Mouse (Mus musculus) megakaryocyte, adult 5-6 weeks (primary cell): ENCODE results near the gene Ptdss2. TPM values are rescaled to one million over a fixed set of nuclear protein-coding genes. Genes with fewer than 3 reads are reported as not detected.

Source experiments
- ATAC-seq: 2 replicates; pipeline ENCODE4 v1.8.0; 2016; ENCODE audit warnings: mild to moderate bottlenecking, inconsistent platforms; ENCODE audit not compliant: poor library complexity, severe bottlenecking
- total RNA-seq, 2 experiments: library from RNA; stranded (forward) in 1 of 2; stranded (reverse) in 1 of 2; fragments of 153-499, 151-499 nt in 1 of 2; fragments of 221-1000, 200-1000 nt in 1 of 2; gene quantifications; 2 replicates each; pipeline versions ENCODE4 v1.2.3 to v1.2.4; 2015 to 2017

The Ptdss2 gene
- total RNA-seq, 2 experiments from 2014 or later = 2.6 to 10.2 TPM

DNA sequence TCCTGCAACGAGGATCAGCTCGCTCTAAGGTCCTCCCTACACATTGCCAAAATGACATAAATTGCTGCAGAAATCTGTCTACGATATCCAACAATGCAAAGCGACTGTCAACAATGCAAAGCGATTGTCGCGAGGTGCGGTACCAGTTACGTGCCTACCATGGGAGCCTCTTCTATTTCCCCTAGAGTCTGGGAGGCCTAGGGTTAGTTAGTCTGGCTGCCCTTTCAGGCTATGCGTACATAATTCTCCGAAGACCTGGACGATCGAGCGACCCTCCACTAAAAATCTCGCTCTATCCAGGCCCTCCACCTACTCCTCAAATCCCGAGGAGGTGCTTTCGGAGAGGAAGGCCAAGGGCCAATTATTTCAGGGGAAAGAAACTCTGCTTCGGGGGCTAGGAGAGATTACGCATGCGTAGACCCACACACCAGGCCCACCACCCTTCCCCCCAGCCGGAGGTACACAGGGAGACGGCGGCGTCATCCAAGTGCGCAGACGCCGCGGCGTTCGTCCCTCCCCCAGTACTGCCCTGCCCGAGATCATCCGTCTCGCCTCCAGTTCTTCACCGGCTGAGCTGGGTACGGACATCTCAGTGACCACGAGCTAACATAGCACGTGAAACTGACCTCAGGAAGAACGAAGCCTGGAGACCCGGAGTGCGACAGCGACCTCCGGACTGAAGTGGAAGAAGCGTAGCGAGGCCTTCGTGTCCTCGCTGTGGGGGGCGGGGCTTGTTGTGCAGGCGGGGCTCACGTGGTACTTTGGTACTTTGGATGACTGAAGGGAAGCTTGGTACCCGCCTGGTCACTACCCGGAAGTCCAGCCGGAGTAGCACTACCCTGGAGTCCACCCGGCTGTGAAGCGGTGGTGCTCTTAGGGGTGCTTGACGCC lies 50.2 kb downstream of the Ptdss2 start, which contains the start of gene Rnh1:
Gene Rnh1 (minus strand): TSS at position 742 of the 891 bp plus-strand sequence.
- peak; percentile 78 for ATAC-seq

- ATAC-seq = no peak
Observed at GRCm38 (mm10) chr7:141173323-141173850, 51.2 kb downstream of the Ptdss2 start.

DNA sequence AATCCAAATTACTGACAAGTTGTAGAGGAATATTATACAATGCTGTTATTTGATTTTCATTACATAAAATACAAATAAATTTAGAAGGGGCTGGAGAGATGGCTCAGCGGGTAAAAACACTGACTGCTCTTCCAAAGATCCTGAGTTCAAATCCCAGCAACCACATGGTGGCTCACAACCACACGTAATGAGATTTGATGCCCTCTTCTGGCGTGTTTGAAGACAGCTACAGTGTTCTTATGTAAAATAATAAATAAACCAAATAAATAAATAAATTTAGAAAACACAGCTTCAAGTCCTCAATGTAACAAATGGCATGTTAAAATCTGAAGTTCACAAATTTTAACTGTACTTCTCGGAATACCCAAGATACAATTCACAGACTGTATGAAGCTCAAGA lies 52.9 kb downstream of the Ptdss2 start:
- no peak for ATAC-seq

DNA sequence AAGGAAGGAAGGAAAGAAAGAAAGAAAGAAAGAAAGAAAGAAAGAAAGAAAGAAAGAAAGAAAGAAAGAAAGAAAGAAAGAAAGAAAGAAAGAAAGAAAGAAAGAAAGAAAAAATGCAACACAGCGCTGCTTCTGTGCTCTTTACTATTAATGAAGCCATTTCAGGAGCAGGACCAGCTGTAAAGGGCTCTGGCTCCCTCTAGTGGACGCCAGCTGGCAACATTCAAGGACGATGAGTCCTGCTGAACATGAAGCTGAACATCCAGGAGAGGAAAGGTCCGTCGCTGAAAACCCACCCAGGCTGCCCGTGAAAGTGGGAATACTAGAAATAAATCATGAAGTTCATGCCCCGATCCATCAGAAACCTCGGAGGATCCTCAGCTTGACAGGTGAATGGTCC lies 54.0 kb downstream of the Ptdss2 start:
- peak; percentile 62 for ATAC-seq

GRCm38 (mm10) chr7:141188194-141188593 lies 66.0 kb downstream of the Ptdss2 start:
- no peak for ATAC-seq

DNA sequence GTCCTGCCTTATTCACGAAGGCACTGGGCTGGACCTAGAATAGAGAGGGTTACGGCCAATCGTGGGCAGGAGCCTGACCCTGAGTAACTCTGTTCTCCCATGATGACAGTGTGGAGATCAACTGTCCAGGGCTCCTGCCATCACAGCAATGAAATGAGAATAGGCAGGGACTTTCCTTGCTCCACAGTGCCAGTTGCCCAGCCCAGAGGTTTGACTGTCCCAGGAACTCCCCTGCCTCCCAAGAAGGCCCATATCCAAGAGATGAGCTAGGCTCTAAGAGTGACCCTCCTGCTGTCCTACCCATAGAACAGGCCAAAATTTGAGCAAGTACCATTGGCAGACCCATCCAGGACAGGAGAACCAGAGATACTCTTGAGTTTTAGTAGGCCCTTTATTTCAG lies 66.6 kb downstream of the Ptdss2 start:
- ATAC-seq = no peak

- ATAC-seq = no peak
Observed at GRCm38 (mm10) chr7:141190220-141190619, 68.0 kb downstream of the Ptdss2 start.

DNA sequence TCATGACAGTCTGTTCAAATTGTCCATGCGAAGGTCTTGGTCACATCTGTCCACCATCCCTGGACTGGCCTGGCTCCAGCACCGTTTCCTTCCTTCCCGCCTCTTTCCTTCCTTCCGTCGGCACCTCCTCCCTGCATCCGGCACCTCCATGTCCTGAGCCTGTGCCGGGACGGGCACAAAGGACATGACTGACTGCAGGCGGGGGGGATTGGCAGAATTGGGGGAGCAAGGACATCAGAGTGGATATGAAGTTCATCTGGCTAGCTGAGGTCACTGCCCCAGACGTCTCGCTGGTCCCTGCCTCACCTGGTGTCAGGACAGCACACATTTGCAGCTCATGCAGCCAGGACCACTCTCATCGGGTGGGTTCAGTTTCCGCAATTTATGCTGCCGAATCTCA lies 68.9 kb downstream of the Ptdss2 start:
- no peak for ATAC-seq

DNA sequence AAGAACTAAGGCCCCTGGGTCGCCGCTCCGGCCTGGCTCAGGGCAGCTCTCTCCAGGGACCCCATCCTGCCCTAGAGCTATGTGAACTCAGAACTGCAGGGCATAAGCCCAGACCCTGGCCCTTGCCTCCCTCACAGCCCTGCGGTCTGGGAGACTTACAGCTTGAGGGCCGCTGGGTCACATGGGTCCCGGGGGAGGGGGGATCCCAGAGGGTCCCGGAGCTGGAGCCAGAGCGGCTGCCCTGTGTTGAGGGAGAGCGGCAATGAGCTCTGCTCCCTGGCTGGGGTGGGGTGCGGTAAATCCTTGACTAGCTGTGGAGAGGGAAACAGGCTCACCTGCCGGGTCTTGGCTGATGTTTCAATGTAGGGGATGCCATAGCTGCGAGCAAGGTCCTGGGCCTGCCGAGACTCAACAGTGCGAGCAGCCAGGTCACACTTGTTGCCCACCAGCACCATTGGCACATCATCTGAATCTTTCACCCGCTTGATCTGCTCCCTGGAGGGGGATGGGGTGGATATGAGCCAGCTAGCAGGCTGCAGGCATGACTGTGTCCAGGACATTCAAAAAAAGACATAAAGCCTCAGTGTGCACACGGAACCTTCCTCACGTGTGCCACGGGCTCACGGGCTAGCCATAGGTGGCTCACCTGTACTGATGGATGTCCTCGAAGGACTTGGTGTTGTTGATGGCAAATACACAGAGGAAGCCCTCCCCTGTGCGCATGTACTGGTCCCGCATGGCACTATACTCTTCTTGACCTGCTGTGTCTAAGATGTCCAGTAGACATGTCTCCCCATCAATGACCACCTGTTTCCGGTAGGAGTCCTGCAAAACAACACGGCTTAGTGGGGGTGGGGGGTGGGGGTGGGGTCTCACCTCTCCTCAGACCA lies 69.9 kb downstream of the Ptdss2 start:
- no peak for ATAC-seq

DNA sequence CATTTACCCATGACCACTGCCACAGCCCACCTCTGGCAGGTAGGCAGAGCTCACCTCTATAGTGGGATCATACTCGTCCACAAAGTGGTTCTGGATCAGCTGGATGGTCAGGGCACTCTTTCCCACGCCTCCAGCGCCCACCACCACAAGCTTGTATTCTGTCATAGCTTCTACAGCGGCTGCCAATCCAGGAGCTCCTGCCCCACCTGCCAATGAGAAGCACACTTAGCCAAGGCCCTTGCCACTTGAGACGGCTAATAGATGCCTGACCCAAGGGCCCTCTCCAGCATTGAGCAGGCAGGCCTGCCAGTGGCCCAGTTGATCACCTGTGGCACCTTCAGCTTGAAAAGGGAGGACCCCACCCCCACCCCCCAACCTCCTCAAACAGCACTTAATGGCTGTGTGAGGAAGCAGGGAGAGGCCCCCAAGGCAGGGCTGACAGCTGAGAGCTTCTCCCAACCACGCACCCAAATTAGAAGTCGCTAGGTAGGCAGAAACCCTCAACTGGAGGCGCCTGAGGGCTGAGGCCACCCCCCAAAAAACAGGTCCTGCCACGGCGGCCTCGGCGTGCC lies 70.7 kb downstream of the Ptdss2 start:
- no peak for ATAC-seq

GRCm38 (mm10) chr7:141193348-141193856 lies 71.2 kb downstream of the Ptdss2 start:
- ATAC-seq = peak; percentile 14

DNA sequence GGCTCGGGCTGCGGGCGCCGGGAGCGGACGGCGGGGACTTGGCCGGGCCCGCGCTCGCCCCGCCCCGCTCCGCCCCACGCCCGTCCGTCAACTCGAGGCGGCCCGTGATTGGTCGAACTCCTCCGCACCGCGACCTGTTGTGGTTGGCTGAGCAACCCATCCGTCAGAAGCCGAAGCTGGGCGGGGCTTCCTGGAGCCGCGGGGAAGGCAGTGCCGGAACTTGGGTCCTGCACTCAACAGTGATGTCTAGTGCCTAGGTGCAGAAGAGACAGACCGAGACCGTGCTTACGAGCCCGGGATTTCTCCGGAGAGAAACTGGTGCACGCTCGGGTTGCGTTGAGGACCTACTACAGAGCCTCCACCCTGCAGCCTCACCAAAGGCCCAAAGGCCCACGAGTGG lies 71.8 kb downstream of the Ptdss2 start, which contains the start of the genes Hras and Lrrc56:
Gene Hras (minus strand): TSS at position 58 of the 400 bp plus-strand sequence.
Gene Lrrc56 (plus strand): TSS at position 210 of the 400 bp plus-strand sequence.
- ATAC-seq = peak; percentile 94

- no peak; the same call in 1 of the 2 replicates for ATAC-seq
Observed at GRCm38 (mm10) chr7:141194409-141194808, 72.2 kb downstream of the Ptdss2 start.

- ATAC-seq = peak; percentile 64
Observed at GRCm38 (mm10) chr7:141194830-141195229, 72.6 kb downstream of the Ptdss2 start.

DNA sequence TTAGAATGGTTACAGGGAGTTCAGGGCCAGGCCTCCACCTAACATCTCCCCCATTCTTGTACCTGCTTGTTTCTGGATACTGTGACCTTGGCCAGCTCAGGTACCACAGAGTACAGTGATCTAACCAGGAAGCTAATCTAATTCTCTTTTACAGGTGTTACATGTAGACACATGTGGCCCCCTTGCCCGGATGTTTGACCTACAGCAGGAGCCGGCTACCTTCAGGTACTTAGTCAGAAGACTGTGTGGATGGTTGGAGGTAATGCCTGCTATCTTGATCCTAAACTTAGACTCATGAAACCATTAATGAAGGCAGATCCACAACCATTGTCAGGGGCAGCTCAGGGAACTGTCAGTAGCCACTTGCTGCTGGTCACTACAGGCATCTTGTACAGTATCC lies 73.6 kb downstream of the Ptdss2 start:
- ATAC-seq = no peak

GRCm38 (mm10) chr7:141196619-141197282 lies 74.6 kb downstream of the Ptdss2 start:
- no peak for ATAC-seq

- no peak for ATAC-seq
Observed at GRCm38 (mm10) chr7:141198121-141198520, 75.9 kb downstream of the Ptdss2 start.

GRCm38 (mm10) chr7:141204546-141204945 lies 82.4 kb downstream of the Ptdss2 start:
- no peak for ATAC-seq

DNA sequence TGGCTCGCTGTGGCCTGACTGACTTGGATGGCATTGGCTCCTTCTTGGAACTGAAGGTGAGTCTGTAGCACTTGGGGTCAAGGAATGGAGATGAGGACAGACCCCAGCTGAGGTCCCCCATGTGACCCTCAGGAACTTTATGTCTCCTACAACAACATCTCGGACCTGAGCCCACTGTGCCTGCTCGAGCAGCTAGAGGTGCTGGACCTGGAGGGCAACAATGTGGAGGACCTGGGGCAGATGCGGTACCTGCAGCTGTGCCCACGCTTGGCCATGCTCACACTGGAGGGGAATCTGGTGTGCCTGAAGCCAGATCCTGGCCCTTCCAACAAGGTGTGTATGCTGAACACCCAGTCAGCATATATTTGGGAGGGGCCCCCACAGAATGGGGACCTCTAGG lies 83.3 kb downstream of the Ptdss2 start:
- no peak for ATAC-seq
